Mouse (Mus musculus): ENCODE measurements around the gene Krtap28-10. TPM values are rescaled to one million over a fixed set of nuclear protein-coding genes. Genes with fewer than 3 reads are reported as not detected.
"Not testable (repeated sequence)": the region's sequence is repeated elsewhere in the genome, so short reads cannot be mapped to it uniquely, and the experiment has no call there.

The Krtap28-10 gene
- polyA plus RNA-seq, 1 experiment from 2014 or later = not detected

DNA sequence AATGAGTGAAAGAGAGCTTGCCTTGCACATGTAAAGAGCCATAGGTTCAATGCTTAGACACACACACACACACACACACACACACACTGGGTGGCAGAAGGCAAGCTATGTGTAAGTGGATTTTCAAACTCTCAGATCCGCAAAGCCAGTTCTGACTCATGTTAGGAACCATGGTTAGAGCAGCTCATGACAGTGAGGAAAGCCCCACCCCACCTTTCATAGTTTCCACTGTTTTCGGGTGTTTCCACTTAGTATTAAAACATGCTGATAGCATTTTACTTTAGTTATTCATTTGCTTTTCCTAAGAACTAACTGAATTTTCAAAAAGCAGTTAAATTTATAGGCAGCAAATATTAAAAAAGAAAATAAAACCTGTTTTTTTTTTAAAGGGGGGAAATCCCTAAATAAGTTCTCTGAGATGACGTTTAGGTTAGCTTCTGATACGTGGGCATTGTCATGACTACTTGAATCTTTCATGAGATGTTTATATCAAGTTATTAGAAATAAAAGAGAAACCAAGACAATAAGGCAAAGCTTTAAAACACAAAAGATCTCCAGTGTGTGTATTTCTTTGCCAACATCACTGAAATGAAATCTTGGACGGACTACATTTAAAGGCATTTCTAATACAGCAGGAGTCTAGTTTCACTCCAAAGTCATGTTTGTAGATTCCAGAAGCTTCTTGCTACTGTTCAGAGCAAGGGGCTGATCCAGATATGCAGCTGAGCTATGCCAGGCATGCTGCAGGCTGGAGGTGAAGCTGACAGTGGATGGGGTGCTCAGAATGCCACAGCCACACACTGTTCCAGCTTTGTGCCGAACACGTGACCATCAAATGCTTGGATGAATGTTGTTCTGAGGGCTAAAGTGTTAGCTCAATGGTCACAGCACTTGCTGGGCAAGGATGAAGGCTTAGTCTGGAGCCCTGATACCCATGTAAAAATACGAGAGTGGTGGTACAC, 35.8 kb downstream of the Krtap28-10 start:
- Histone ChIP-seq H3K4me2 (replicated peaks) (no peak overlapping the region), H3K4me1 (replicated peaks) (no peaks in the 10 kb centered on the region), H3K27ac (no peak overlapping the region), H3K36me3 (no peaks in the 10 kb centered on the region), H3K9ac (replicated peaks) (no peak overlapping the region), H3K27me3 (no peaks in the 10 kb centered on the region), H3K9me3 (no peaks in the 10 kb centered on the region), H3K4me3 (replicated peaks) (no peak overlapping the region)
- WGBS = 90% methylated on average over 8 of the region's 8 CpGs
- ATAC-seq = no peak

DNA sequence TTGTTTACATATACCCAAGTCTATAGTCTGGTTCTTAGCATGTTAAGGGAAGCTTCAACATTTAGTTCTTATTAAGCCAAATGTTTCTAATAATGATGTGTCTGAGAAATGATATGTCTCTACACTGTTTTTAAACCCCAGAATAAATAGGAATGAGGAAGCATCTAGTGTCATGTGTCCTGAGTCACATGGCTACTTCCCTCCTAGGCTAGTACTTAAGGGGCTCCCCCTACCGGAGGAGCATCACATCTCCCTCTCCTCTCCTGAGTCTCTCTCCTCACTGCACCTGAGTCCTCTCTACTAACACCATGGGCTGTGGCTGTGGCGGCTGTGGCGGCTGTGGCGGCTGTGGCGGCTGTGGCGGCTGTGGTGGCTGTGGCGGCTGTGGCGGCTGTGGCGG, 42.0 kb downstream of the Krtap28-10 start, which contains the start of gene Gm47959:
Gene Gm47959 (plus strand): TSS at position 243 of the 400 bp plus-strand sequence.
- not testable (repeated sequence) for H3K9me3 ChIP-seq; H3K27me3 ChIP-seq; H3K9ac ChIP-seq (replicated peaks); H3K4me1 ChIP-seq (replicated peaks); H3K36me3 ChIP-seq; H3K27ac ChIP-seq; H3K4me2 ChIP-seq (replicated peaks); ATAC-seq; H3K4me3 ChIP-seq (replicated peaks)
- WGBS = 93% methylated on average over 9 of the region's 9 CpGs

DNA sequence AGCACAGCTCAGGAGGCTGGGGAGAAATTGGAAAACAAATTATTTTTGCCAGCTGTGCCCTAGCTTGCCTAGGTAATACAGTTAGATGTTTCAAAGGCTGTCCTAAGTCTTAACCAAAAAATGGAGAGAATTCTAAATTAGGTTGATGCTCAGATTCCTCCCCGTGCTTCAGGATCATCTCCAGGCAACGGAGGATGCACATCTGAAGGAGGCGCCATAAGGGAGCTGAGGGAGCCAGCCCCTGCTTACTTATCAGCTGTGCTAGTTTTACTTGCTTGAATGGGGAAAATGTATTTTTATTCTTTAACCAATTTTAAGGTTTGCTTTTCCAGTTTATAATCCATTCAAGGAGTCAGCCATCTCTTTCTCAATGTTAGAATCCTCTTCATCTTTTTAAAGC, 48.3 kb downstream of the Krtap28-10 start:
- ATAC-seq = no peak
- WGBS = 79% methylated on average over 3 of the region's 3 CpGs
- Histone ChIP-seq H3K4me3 (replicated peaks) (no peak overlapping the region), H3K36me3 (no peaks in the 10 kb centered on the region), H3K4me2 (replicated peaks) (no peak overlapping the region), H3K4me1 (replicated peaks) (no peaks in the 10 kb centered on the region), H3K27me3 (no peaks in the 10 kb centered on the region), H3K9me3 (no peaks in the 10 kb centered on the region), H3K27ac (no peak overlapping the region), H3K9ac (replicated peaks) (no peak overlapping the region)

DNA sequence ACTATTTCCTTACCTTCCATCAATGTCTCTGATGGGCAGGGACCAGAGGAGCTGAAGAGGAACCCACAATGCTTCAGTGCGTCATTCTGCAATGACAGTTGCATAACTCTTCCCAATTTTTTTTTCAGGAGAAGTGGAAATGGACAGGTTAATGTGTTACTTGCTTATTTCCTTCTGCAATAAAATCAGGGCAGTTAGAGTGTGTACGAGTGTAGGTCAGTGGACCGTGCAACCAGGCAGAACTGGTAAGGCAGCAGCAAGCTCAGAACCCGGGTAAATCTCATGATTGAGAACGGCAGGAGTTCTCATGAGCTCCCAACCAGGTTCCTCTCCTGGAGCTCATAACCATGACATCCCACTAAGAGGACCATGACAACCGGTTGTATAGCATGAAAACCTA, 50.2 kb downstream of the Krtap28-10 start:
- no peak for ATAC-seq
- Histone ChIP-seq H3K27me3 (no peaks in the 10 kb centered on the region), H3K9me3 (no peaks in the 10 kb centered on the region), H3K27ac (no peak overlapping the region), H3K4me2 (replicated peaks) (no peak overlapping the region), H3K4me1 (replicated peaks) (no peaks in the 10 kb centered on the region), H3K36me3 (no peaks in the 10 kb centered on the region), H3K4me3 (replicated peaks) (no peak overlapping the region), H3K9ac (replicated peaks) (no peak overlapping the region)
- 91% methylated on average over 6 of the region's 6 CpGs for WGBS

DNA sequence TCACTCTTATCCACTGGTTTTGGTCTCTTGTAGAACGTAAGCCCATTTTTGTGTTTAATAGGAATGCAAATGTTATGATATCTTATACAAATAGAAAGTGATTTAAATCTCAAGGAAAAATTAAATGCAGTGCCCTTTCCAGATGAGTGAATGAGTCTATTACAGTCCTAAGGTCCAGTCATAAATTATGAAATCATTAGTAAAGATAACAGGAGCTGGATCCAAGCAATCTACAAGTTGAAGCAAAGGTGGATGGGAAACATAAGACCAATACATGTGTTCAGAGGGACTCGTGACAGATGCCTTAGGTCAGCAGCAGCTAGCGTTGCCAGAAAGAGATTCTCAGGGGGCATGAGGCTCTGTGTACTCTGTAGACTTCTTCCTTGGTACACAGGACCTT, 50.7 kb downstream of the Krtap28-10 start:
- Histone ChIP-seq H3K9me3 (no peaks in the 10 kb centered on the region), H3K9ac (replicated peaks) (no peak overlapping the region), H3K4me2 (replicated peaks) (no peak overlapping the region), H3K4me1 (replicated peaks) (no peaks in the 10 kb centered on the region), H3K4me3 (replicated peaks) (no peak overlapping the region), H3K36me3 (no peaks in the 10 kb centered on the region), H3K27me3 (no peaks in the 10 kb centered on the region), H3K27ac (no peak overlapping the region)
- 84% methylated on average over 3 of the region's 3 CpGs for WGBS
- ATAC-seq = no peak

Other genes with a start within 250 kb of the Krtap28-10 start
- 26.5 and 31.0 TPM in 2 replicates for gene Agfg1, start 203.0 kb downstream of the Krtap28-10 start, polyA plus RNA-seq (2015; fragmentation: Nextera tagmentation; extraction: Ambion mirVana)
- gene A030005L19Rik, start 129.2 kb downstream of the Krtap28-10 start, polyA plus RNA-seq (2015; fragmentation: Nextera tagmentation; extraction: Ambion mirVana) = 0.34 TPM in 1 of 2 replicates, not detected in the other
- gene A030014E15Rik, start 117.6 kb downstream of the Krtap28-10 start, polyA plus RNA-seq (2015; fragmentation: Nextera tagmentation; extraction: Ambion mirVana) = not detected in 2 replicates
- gene Gm6217, start 111.1 kb downstream of the Krtap28-10 start, polyA plus RNA-seq (2015; fragmentation: Nextera tagmentation; extraction: Ambion mirVana) = not detected in 2 replicates
- gene A030003K21Rik, start 99.1 kb downstream of the Krtap28-10 start, polyA plus RNA-seq (2015; fragmentation: Nextera tagmentation; extraction: Ambion mirVana) = not detected in 2 replicates
- not detected in 2 replicates for gene Gm7544, start 86.5 kb downstream of the Krtap28-10 start, polyA plus RNA-seq (2015; fragmentation: Nextera tagmentation; extraction: Ambion mirVana)
- not detected in 2 replicates for gene Gm47955, start 82.2 kb downstream of the Krtap28-10 start, polyA plus RNA-seq (2015; fragmentation: Nextera tagmentation; extraction: Ambion mirVana)
- gene Gm47959, start 41.9 kb downstream of the Krtap28-10 start, polyA plus RNA-seq (2015; fragmentation: Nextera tagmentation; extraction: Ambion mirVana) = not detected in 2 replicates
- 0.58 and 0.63 TPM in 2 replicates for gene Slc19a3, start 4.0 kb downstream of the Krtap28-10 start, polyA plus RNA-seq (2015; fragmentation: Nextera tagmentation; extraction: Ambion mirVana)
- not detected in 2 replicates for gene Gm47969, start 2.5 kb upstream of the Krtap28-10 start, polyA plus RNA-seq (2015; fragmentation: Nextera tagmentation; extraction: Ambion mirVana)
- gene A030005K14Rik, start 16.9 kb upstream of the Krtap28-10 start, polyA plus RNA-seq (2015; fragmentation: Nextera tagmentation; extraction: Ambion mirVana) = not detected in 2 replicates
- gene Krtap28-13, start 18.4 kb upstream of the Krtap28-10 start, polyA plus RNA-seq (2015; fragmentation: Nextera tagmentation; extraction: Ambion mirVana) = not detected in 2 replicates
- gene Ccl20, start 74.3 kb upstream of the Krtap28-10 start, polyA plus RNA-seq (2015; fragmentation: Nextera tagmentation; extraction: Ambion mirVana) = not detected in 2 replicates
- 0.40 and 0.81 TPM in 2 replicates for gene Daw1, start 117.3 kb upstream of the Krtap28-10 start, polyA plus RNA-seq (2015; fragmentation: Nextera tagmentation; extraction: Ambion mirVana)

All from midbrain, embryonic 13.5 days (tissue).